Mouse (Mus musculus) heart, embryonic 12.5 days (tissue): Measurements from ENCODE around the gene Rorc. TPM values are rescaled to one million over a fixed set of nuclear protein-coding genes. Genes with fewer than 3 reads are reported as not detected.

Experiments
- ATAC-seq: fragments of 200-750 bp; cut with Nextera tagmentation; 2 replicates; pipeline ENCODE4 v1.8.0; 2017; ENCODE audit warnings: moderate TSS enrichment, moderate library complexity; ENCODE audit not compliant: insufficient number of reproducible peaks, low FRiP score
- H3K27ac ChIP-seq: fragments of 300-500 bp; sonication (generic); 2 replicates; pipeline ENCODE4 v1.5.1; 2016; ENCODE audit warnings: mild to moderate bottlenecking, moderate library complexity; ENCODE audit not compliant: poor library complexity, severe bottlenecking
- H3K27me3 ChIP-seq: fragments of 300-500 bp; sonication (generic); replicated peaks from 2 replicates; pipeline ENCODE4 v1.6.1; 2016; ENCODE audit warnings: mild to moderate bottlenecking, moderate library complexity
- H3K36me3 ChIP-seq: fragments of 300-500 bp; sonication (generic); 2 replicates; pipeline ENCODE4 v1.6.1; 2016; ENCODE audit warnings: mild to moderate bottlenecking, moderate library complexity
- H3K4me1 ChIP-seq: fragments of 300-500 bp; sonication (generic); replicated peaks from 2 replicates; pipeline ENCODE4 v1.6.1; 2016; ENCODE audit warnings: mild to moderate bottlenecking
- H3K4me2 ChIP-seq: fragments of 300-500 bp; sonication (generic); 2 replicates; pipeline ENCODE4 v1.6.1; 2016; ENCODE audit warnings: mild to moderate bottlenecking, moderate library complexity
- H3K4me3 ChIP-seq: fragments of 300-500 bp; sonication (generic); 2 replicates; pipeline ENCODE4 v1.5.1; 2016; ENCODE audit warnings: mild to moderate bottlenecking
- H3K9ac ChIP-seq: fragments of 300-500 bp; sonication (generic); 2 replicates; pipeline ENCODE4 v1.6.1; 2016; ENCODE audit warnings: mild to moderate bottlenecking, moderate library complexity
- H3K9me3 ChIP-seq: fragments of 300-500 bp; sonication (generic); replicated peaks from 2 replicates; pipeline ENCODE4 v1.6.1; 2016; ENCODE audit warnings: mild to moderate bottlenecking, moderate library complexity
- WGBS: fragments of 180-500 bp; shearing (Covaris S2); methylation state at CpG from one replicate; pipeline ENCODE4 v1.1.7; 2016; 5-methylcytosine and 5-hydroxymethylcytosine counted together
- polyA plus RNA-seq: library from polyadenylated mRNA; unstranded; fragments of >200 nt; fragmentation: Nextera tagmentation; extraction: Ambion mirVana; gene quantifications from 2 replicates; pipeline ENCODE4 v1.2.1, GENCODE M21; 2016

Gene Rorc
- polyA plus RNA-seq, 1 experiment from 2014 or later = 1.5 TPM

DNA sequence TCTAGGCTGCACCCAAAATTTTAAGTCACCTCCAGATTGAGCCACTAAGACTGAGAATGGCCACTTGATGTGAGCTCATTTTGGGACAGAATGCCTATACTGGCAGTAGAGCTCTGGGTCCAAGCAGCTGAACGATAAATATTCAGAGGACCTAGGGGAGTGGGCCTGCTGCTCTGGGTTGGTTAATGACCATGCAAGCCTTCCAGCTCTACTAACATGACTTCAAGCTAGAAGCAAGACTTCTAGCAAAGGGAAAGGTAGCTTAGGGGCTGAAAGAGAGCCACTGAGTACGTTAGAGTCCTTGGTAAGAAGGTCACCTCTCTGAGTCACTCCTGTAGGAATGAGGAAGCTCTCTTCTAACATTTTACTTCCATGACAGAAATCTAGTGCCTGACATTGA lies 19.5 kb downstream of the Rorc start:
- WGBS = 75% methylated on average over 2 of the region's 2 CpGs
- no peak for ATAC-seq
- no peak overlapping the region for H3K9ac ChIP-seq

DNA sequence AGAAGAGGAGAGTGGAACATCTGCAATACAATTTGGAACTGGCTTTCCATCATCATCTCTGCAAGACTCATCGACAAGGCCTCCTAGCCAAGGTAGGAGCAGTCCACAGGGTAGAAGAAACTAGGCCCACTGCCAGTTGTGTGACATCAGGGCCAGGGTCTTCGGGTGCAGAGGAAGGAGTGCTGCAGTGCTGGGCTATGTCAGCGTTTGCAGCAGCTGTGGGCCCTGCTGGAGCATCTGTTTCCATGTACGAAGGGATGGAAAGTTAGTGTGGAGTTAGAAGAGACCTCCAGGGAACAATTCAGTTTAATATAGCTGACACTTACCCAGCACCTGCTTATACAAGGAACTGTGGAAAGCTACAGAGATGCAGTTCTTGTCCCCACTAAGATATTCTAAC lies 20.5 kb downstream of the Rorc start:
- Histone ChIP-seq H3K27ac (no peak overlapping the region), H3K27me3 (peaks cover 29% of the 10 kb centered on the region), H3K9ac (no peak overlapping the region), H3K4me1 (no peaks in the 10 kb centered on the region), H3K4me2 (no peak overlapping the region), H3K4me3 (no peak overlapping the region), H3K9me3 (no peaks in the 10 kb centered on the region), H3K36me3 (no peaks in the 10 kb centered on the region)
- ATAC-seq = no peak
- 59% methylated on average over 4 of the region's 4 CpGs for WGBS

More for the DNA sequence above, 19.5 kb downstream of the Rorc start:
- no peaks in the 10 kb centered on the region for H3K4me1 ChIP-seq
- no peak overlapping the region for H3K27ac ChIP-seq
- no peak overlapping the region for H3K4me3 ChIP-seq
- H3K36me3 ChIP-seq = no peaks in the 10 kb centered on the region
- no peak overlapping the region for H3K4me2 ChIP-seq
- H3K9me3 ChIP-seq = no peaks in the 10 kb centered on the region
- peaks cover 22% of the 10 kb centered on the region for H3K27me3 ChIP-seq

DNA sequence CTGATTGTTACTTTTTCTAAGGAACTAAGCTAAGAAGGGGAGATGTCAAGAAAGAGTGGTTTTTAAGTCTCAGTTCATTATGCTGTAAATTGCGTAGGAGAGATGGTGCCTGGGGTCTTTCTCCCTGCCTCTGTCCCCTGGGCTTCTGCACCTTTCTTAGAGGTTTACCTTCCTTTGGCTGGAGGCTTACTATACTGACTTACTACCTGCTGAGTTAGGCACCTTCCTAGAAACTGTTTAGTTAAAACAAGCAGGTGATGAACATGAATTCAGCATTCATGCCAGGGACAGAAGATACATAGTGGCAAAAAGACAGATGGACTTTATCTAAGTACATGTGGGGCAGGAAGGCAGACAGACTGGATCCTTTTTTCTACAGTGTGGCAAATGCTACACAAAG lies 23.7 kb downstream of the Rorc start:
- ATAC-seq = no peak
- H3K27me3 ChIP-seq = peaks cover 54% of the 10 kb centered on the region
- no peaks in the 10 kb centered on the region for H3K9me3 ChIP-seq
- H3K4me1 ChIP-seq = peaks cover 5% of the 10 kb centered on the region; the same call in 1 of the 2 replicates
- 59% methylated on average over 1 of the region's 1 CpGs for WGBS
- no peak overlapping the region for H3K27ac ChIP-seq
- H3K9ac ChIP-seq = no peak overlapping the region
- no peaks in the 10 kb centered on the region for H3K36me3 ChIP-seq
- no peak overlapping the region for H3K4me3 ChIP-seq
- H3K4me2 ChIP-seq = no peak overlapping the region

DNA sequence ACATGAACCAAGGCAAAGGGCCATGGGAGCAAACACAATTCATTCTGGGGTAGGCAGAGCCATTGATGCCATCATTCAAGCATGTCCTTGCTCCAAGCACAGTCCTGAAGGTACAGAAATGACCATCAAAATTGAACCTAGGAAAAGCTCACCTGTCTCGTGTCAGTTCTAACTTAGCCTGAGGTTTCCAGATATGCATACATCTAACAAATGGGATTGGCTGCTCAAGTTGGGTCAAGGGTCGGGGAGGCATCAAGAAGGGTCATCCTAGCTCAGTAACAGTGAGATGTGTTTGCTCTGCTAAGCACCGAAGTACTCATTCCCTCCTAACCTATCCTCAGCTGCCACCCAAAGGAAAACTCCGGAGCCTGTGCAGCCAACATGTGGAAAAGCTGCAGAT lies 24.3 kb downstream of the Rorc start:
- H3K4me2 ChIP-seq = no peak overlapping the region
- H3K27me3 ChIP-seq = peaks cover 59% of the 10 kb centered on the region
- no peak for ATAC-seq
- H3K9ac ChIP-seq = no peak overlapping the region
- H3K36me3 ChIP-seq = no peaks in the 10 kb centered on the region
- H3K4me3 ChIP-seq = no peak overlapping the region
- H3K4me1 ChIP-seq = peaks cover 5% of the 10 kb centered on the region; the same call in 1 of the 2 replicates
- no peaks in the 10 kb centered on the region for H3K9me3 ChIP-seq
- WGBS = 68% methylated on average over 4 of the region's 4 CpGs
- H3K27ac ChIP-seq = no peak overlapping the region

DNA sequence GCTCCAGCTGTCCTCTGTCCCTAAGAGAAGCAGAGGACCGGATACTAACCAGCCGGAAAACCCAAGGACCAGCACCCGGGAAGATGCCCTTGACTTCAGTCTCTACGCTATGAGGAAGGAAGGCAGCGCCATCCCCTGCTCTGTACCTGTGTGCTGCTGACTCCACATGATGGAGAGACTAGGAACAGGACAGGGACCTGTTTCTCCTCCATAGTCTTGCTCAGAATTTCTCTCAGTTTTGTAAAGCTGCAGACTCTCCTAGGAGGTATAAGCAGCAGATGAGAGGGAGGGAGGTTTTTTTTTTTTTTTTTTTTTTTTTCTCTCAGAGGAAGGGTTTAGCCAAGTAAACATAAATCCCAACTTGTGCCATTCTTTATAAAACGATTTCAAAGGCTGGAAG lies 25.6 kb downstream of the Rorc start, which contains the start of gene Lingo4:
Lingo4 (plus strand) TSS at position 301 of the 400 bp plus-strand sequence.
- Histone ChIP-seq H3K9ac (peak within 1 kb of the TSS; percentile 52; the same call in 1 of the 2 replicates), H3K4me2 (peak within 1 kb of the TSS; percentile 66), H3K27me3 (peaks cover 73% of the 10 kb centered on the region), H3K36me3 (no peaks in the 10 kb centered on the region), H3K4me1 (peaks cover 5% of the 10 kb centered on the region; the same call in 1 of the 2 replicates), H3K9me3 (no peaks in the 10 kb centered on the region), H3K4me3 (peak within 1 kb of the TSS; percentile 34), H3K27ac (no peak within 1 kb of the TSS)
- no peak for ATAC-seq
- 61% methylated on average over 6 of the region's 6 CpGs for WGBS

DNA sequence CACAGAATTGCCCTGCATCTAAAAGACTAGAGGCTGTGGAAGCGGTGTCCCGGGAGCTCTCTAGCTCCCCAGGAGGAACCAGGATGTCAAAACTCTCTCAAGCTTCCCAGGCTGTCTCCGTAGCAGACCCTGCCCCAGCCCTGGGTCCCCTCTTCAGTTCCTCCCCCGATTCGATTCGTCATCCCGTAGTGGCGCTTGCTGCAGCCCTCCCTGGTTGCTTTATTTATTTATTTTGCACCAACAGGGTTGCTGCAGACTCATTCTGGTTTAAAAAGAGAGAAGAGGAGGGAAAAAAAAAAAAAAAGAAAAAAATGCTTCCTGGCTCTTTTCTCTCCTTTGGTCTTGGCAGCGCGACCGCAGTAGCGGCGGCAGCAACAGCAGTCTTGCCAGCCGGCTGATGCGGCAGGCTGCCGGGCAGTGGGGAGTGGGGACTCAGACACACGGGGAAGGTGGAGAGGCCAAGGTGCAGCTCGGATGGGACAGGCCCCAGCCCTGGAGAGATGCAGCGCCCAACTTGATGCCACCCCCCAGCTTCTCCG lies 26.4 kb downstream of the Rorc start:
- Histone ChIP-seq H3K4me2 (peak overlapping the region; percentile 66), H3K9ac (peak overlapping the region; percentile 52; the same call in 1 of the 2 replicates), H3K27me3 (peaks cover 81% of the 10 kb centered on the region), H3K36me3 (no peaks in the 10 kb centered on the region), H3K4me3 (peak overlapping the region; percentile 34), H3K9me3 (no peaks in the 10 kb centered on the region), H3K4me1 (peaks cover 5% of the 10 kb centered on the region; the same call in 1 of the 2 replicates), H3K27ac (no peak overlapping the region)
- no peak for ATAC-seq
- 2% methylated on average over 20 of the region's 20 CpGs for WGBS

DNA sequence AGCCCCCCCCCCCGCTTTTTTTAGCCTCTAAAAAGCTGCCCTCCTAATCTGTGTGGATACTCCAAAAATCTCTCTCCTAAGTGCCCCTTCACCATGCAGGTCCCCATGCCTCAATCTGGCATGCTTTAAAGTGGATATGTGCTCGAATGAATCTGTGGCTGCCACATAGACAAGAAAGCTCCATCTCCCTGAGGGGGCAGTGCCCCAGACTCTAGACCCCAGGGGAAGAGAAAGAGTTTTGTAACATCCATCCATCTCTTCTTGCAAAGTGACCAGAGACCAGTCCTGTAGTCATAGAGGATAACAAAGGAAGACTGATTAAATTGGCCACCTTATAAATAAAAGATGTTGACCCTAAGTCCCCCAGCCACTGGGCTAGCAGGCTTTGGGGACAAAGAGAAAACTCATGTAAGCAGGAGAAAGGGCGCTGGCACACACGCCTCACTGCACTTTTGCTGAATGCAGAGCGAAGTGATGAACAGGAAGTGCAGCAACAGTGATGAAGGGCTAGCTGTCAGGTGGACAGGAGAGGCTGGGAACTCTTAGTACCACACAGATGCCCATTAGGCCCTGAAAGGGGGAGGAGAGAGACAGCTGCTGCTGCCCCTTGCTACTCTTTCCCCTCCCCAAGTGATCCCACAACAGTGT lies 27.2 kb downstream of the Rorc start:
- no peak overlapping the region for H3K9ac ChIP-seq

DNA sequence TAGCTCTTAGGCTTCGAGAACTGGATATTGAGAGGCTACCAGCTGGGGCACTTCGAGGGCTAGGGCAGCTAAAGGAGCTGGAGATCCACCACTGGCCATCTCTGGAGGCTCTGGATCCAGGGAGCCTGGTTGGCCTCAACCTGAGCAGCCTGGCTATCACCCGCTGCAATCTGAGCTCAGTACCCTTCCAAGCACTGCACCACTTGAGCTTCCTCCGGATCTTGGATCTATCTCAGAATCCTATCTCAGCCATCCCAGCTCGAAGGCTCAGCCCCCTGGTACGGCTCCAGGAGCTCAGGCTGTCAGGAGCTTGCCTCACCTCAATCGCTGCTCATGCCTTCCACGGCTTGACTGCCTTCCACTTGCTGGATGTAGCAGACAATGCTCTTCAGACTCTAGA lies 29.9 kb downstream of the Rorc start:
- WGBS = 43% methylated on average over 8 of the region's 8 CpGs

More for the DNA sequence above, 27.2 kb downstream of the Rorc start:
- H3K27me3 ChIP-seq = peaks cover 87% of the 10 kb centered on the region
- no peak overlapping the region for H3K27ac ChIP-seq
- no peaks in the 10 kb centered on the region for H3K9me3 ChIP-seq
- 43% methylated on average over 5 of the region's 5 CpGs for WGBS
- peaks cover 5% of the 10 kb centered on the region; the same call in 1 of the 2 replicates for H3K4me1 ChIP-seq
- H3K4me3 ChIP-seq = no peak overlapping the region
- H3K4me2 ChIP-seq = peak overlapping the region; percentile 66
- no peaks in the 10 kb centered on the region for H3K36me3 ChIP-seq
- ATAC-seq = no peak

DNA sequence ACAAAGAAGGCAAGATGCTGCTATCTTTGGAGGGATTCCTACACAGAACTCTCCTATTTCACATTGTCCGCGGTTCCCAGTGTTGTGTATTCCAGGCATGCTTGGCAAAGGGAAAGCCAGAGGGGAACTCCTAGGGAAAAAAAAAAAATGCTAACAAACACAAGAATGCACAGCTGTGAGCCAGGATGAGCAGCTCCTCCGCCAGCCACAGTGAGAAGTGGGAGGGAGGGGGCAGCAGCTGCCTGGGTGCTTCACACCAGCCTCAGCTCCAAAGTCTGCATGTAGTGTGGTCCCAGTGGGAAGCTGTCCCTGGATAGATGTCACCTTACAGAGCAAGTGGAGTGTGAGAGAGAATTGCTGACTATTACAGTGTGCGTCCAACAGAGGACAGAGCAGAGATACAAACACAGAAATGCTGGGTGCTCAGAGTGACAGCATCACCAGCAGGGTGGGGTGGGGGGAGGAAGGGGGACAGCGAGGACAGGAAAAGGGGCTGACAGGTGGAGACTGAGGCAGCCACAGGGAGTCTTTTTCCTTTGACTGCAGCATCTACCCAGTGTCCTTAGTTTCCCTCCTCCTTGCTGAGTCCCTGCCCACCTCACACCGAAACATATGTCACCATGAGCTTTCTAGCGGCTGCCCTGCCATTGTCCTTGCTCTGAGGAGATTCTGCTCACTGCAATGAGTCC lies 31.9 kb downstream of the Rorc start:
- H3K4me1 ChIP-seq = peaks cover under 1% of the 10 kb centered on the region; the same call in 1 of the 2 replicates
- no peaks in the 10 kb centered on the region for H3K36me3 ChIP-seq
- no peak overlapping the region for H3K4me3 ChIP-seq
- H3K9me3 ChIP-seq = no peaks in the 10 kb centered on the region
- WGBS = 21% methylated on average over 7 of the region's 7 CpGs
- no peak overlapping the region for H3K4me2 ChIP-seq
- no peak overlapping the region for H3K9ac ChIP-seq
- H3K27me3 ChIP-seq = peaks cover 61% of the 10 kb centered on the region
- no peak for ATAC-seq
- no peak overlapping the region for H3K27ac ChIP-seq

More for the DNA sequence above, 29.9 kb downstream of the Rorc start:
- no peak overlapping the region for H3K27ac ChIP-seq
- H3K4me2 ChIP-seq = no peak overlapping the region
- no peaks in the 10 kb centered on the region for H3K36me3 ChIP-seq
- H3K9ac ChIP-seq = no peak overlapping the region
- H3K4me3 ChIP-seq = no peak overlapping the region
- H3K9me3 ChIP-seq = no peaks in the 10 kb centered on the region
- peaks cover 80% of the 10 kb centered on the region for H3K27me3 ChIP-seq
- H3K4me1 ChIP-seq = peaks cover 5% of the 10 kb centered on the region; the same call in 1 of the 2 replicates
- no peak for ATAC-seq

DNA sequence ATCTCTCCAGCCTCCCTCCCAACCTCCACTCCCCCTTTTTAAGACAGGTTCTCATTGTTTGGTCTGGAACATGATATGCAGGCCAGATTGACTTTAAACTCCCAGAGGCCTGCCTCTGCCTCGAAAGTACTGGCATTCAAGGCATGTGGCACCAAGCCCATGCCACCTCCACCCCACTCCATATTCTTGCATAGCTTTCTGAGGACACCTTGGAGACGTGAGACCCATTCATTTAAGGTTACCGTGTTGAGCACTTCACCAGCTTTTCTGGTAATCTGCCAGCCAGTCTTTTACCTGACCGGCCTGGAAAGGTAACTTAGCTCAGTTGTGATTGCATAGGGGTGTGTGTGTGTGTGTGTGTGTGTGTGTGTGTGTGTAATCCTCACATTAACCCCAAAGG lies 33.0 kb downstream of the Rorc start:
- Histone ChIP-seq H3K27me3 (peaks cover 50% of the 10 kb centered on the region), H3K4me1 (no peaks in the 10 kb centered on the region), H3K4me3 (no peak overlapping the region), H3K27ac (no peak overlapping the region), H3K9me3 (no peaks in the 10 kb centered on the region), H3K36me3 (no peaks in the 10 kb centered on the region), H3K4me2 (no peak overlapping the region), H3K9ac (no peak overlapping the region)
- ATAC-seq = no peak
- 60% methylated on average over 4 of the region's 4 CpGs for WGBS

DNA sequence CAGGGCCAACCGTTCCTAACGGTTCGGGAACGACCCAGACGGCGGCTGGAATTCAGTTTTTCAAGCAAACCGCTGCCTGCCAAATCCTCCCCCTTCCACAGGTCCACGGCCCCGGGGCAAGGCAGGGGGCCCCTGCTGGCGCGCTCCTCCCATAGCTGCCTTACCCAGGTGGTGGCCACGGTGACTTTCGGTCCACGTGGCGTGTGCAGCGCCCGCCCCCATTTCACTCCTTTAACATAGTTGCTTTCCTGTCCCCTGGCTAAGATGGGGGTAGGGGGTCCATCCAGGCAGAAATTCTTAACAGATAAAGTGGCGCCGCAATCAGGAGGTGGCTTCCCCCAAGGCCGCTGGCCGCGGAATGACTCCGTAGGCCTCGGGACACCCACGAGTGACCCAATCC lies 39.9 kb downstream of the Rorc start:
- Histone ChIP-seq H3K4me3 (peak overlapping the region; percentile 54), H3K27ac (no peak overlapping the region), H3K9ac (peak overlapping the region; percentile 5; the same call in 1 of the 2 replicates), H3K27me3 (peaks cover 5% of the 10 kb centered on the region), H3K36me3 (no peaks in the 10 kb centered on the region), H3K9me3 (no peaks in the 10 kb centered on the region), H3K4me1 (peaks cover 3% of the 10 kb centered on the region; the same call in 1 of the 2 replicates), H3K4me2 (peak overlapping the region; percentile 78)
- WGBS = 10% methylated on average over 25 of the region's 25 CpGs
- 0 out of 2 replicates have a peak, but pooled peaks have one; percentile 13 for ATAC-seq
